Mouse (Mus musculus) forebrain, embryonic 10.5 days (tissue): ENCODE results near the gene Cdkn1b. TPM values are rescaled to one million over a fixed set of nuclear protein-coding genes. Genes with fewer than 3 reads are reported as not detected.

Source experiments
- DNase-seq: peaks from one replicate; pipeline ENCODE4 v3.0.0-alpha.2; 2017; ENCODE audit warnings: low spot score; ENCODE audit errors: extremely low spot score
- H3K27ac ChIP-seq: fragments of 300-500 bp; sonication (generic); 2 replicates; pipeline ENCODE4 v1.5.1; 2016; ENCODE audit warnings: mild to moderate bottlenecking
- H3K27me3 ChIP-seq: fragments of 300-500 bp; sonication (generic); 2 replicates; pipeline ENCODE4 v1.6.1; 2016; ENCODE audit warnings: mild to moderate bottlenecking; ENCODE audit not compliant: poor library complexity, severe bottlenecking
- H3K36me3 ChIP-seq: fragments of 300-500 bp; sonication (generic); replicated peaks from 2 replicates; pipeline ENCODE4 v1.6.1; 2016; ENCODE audit warnings: mild to moderate bottlenecking, moderate library complexity
- H3K4me1 ChIP-seq: fragments of 300-500 bp; sonication (generic); 2 replicates; pipeline ENCODE4 v1.6.1; 2016
- H3K4me3 ChIP-seq: fragments of 300-500 bp; sonication (generic); 2 replicates; pipeline ENCODE4 v1.5.1; 2016; ENCODE audit warnings: mild to moderate bottlenecking, moderate library complexity
- H3K9me3 ChIP-seq: fragments of 300-500 bp; sonication (generic); 2 replicates; pipeline ENCODE4 v1.6.1; 2016; ENCODE audit warnings: mild to moderate bottlenecking, moderate library complexity
- WGBS: fragments of 180-500 bp; shearing (Covaris S2); methylation state at CpG from one replicate; pipeline ENCODE4 v1.1.7; 2016; 5-methylcytosine and 5-hydroxymethylcytosine counted together
- polyA plus RNA-seq: library from polyadenylated mRNA; unstranded; fragments of >200 nt; fragmentation: Nextera tagmentation; extraction: Ambion mirVana; gene quantifications from 2 replicates; pipeline ENCODE4 v1.2.1, GENCODE M21; 2016

The Cdkn1b gene
- polyA plus RNA-seq, 1 experiment from 2014 or later = 19.0 TPM

DNA sequence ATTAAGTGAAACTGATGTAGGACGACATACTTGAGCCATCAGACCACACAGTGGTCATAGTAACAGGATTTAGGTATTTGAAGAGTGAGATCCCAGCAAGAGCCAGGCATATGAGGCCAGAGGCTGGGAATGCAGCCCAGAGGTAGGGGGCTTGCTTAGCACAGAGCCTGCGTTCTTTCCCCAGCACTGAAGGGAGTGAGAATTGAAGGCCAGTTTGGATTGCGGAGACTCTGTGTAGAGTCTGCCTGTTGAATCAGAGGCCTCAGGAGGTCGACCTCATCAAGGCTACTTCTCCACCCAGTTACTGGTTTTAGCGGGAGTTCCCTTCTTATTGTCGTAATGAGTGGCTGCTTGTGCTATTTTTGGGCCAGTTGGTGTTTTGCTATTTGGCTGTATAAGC, 25.9 kb downstream of the Cdkn1b start:
- Histone ChIP-seq H3K27ac (no peak overlapping the region), H3K36me3 (peaks cover 56% of the 10 kb centered on the region), H3K27me3 (no peaks in the 10 kb centered on the region), H3K9me3 (no peaks in the 10 kb centered on the region), H3K4me1 (no peaks in the 10 kb centered on the region; the same call in 1 of the 2 replicates), H3K4me3 (no peak overlapping the region)
- no peak for DNase-seq
- WGBS = 83% methylated on average over 6 of the region's 6 CpGs

DNA sequence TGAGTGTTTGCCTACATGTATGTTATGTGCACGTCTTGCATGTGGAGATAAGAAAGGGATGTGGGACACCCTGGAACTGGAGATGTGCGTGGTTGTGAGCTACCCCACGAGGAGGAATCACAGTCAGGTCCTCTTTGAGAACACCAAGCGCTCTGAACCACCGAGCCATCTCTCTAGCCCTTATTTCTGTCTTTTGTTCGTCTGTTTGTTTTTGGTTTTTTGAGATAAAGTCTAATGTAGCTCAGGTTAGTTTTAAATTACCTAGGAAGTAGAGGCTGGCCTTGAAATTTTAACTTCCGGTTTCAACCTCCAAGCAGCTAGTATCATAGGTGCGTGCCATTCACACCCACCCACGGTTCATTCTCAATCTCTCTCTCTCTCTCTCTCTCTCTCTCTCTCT, 26.7 kb downstream of the Cdkn1b start:
- WGBS = 93% methylated on average over 9 of the region's 9 CpGs
- Histone ChIP-seq H3K9me3 (no peaks in the 10 kb centered on the region), H3K36me3 (peaks cover 56% of the 10 kb centered on the region), H3K27ac (no peak overlapping the region), H3K4me1 (no peaks in the 10 kb centered on the region; the same call in 1 of the 2 replicates), H3K4me3 (no peak overlapping the region), H3K27me3 (no peaks in the 10 kb centered on the region)
- DNase-seq = no peak

DNA sequence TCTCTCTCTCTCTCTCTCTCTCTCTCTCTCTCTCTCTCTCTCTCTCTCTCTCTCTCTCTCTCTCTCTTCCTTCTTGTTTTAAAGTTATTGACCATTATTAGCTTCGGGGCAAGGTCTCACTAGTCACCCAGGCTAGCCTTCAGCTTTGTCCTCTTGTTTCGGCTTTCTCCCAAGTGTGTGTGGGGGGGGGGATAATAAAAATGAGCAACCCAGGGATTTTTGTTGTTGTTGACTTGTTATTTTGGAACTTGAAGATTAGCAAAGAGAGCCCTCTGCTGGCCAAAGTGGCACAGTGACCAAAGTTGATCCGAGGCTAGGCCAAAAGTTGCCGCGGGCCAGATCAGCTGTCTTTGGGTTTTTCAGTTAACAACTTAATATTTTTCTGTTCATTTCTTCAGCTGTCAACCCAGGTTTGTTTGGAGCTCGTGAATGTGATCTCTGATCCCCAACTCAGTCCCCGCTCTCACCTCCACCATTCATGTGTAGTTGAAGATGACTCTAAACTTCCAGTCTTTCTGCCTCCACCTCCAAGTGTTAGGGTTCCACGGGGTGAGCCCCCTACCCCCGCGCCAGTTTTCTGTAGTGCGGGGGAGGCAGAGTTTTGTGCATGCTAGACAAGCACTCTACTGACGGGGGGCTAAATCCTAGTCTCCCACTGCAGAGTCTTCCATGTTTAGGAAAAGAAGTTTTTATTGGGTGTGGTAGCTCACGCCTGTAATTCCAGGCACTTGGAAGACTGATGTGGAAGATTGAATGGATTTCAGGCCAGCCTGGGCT, 27.3 kb downstream of the Cdkn1b start:
- Histone ChIP-seq H3K9me3 (no peaks in the 10 kb centered on the region), H3K4me3 (no peak overlapping the region), H3K27ac (no peak overlapping the region), H3K4me1 (no peaks in the 10 kb centered on the region; the same call in 1 of the 2 replicates), H3K27me3 (no peaks in the 10 kb centered on the region), H3K36me3 (peaks cover 56% of the 10 kb centered on the region)
- 52% methylated on average over 13 of the region's 13 CpGs for WGBS
- peak; percentile 52 for DNase-seq

- Histone ChIP-seq H3K27ac (no peak overlapping the region), H3K27me3 (no peaks in the 10 kb centered on the region), H3K9me3 (no peaks in the 10 kb centered on the region), H3K4me3 (no peak overlapping the region), H3K4me1 (no peaks in the 10 kb centered on the region; the same call in 1 of the 2 replicates), H3K36me3 (peaks cover 59% of the 10 kb centered on the region)
- no peak for DNase-seq
- WGBS = 71% methylated on average over 11 of the region's 11 CpGs
Measured at GRCm38 (mm10) chr6:134948522-134949061, 28.4 kb downstream of the Cdkn1b start.

DNA sequence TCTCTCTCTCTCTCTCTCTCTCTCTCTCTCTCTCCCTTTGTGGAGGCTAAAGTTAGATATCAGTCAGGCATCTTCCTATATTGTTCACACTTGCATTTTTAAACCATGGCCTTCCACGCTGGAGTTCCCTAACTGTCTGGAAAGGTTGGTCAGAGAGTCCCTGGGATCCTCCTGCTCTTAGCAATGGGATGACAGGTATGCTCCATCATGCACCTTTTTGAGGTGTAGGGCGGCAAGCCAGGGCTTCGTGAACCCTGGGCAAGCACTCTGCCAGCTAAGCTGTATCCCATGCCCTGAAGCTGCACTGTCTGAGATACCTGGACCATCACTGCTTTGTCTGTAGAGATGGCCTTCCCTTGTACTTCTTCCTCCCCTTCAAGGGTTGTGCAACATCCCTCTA, 29.0 kb downstream of the Cdkn1b start:
- WGBS = 92% methylated on average over 3 of the region's 3 CpGs
- no peak for DNase-seq

GRCm38 (mm10) chr6:134951364-134951763, 31.2 kb downstream of the Cdkn1b start:
- Histone ChIP-seq H3K9me3 (no peaks in the 10 kb centered on the region), H3K4me3 (no peak overlapping the region), H3K4me1 (no peaks in the 10 kb centered on the region; the same call in 1 of the 2 replicates), H3K36me3 (peaks cover 49% of the 10 kb centered on the region), H3K27me3 (no peaks in the 10 kb centered on the region), H3K27ac (no peak overlapping the region)
- 78% methylated on average over 5 of the region's 5 CpGs for WGBS
- DNase-seq = no peak

More for the DNA sequence above, 29.0 kb downstream of the Cdkn1b start:
- Histone ChIP-seq H3K9me3 (no peaks in the 10 kb centered on the region), H3K27me3 (no peaks in the 10 kb centered on the region), H3K27ac (no peak overlapping the region), H3K36me3 (peaks cover 60% of the 10 kb centered on the region), H3K4me1 (no peaks in the 10 kb centered on the region; the same call in 1 of the 2 replicates), H3K4me3 (no peak overlapping the region)

- H3K4me3 ChIP-seq = no peak overlapping the region
- H3K27me3 ChIP-seq = no peaks in the 10 kb centered on the region
- H3K9me3 ChIP-seq = no peaks in the 10 kb centered on the region
- 84% methylated on average over 11 of the region's 11 CpGs for WGBS
- H3K4me1 ChIP-seq = no peaks in the 10 kb centered on the region
- DNase-seq = no peak
- H3K27ac ChIP-seq = no peak overlapping the region
- H3K36me3 ChIP-seq = peaks cover 49% of the 10 kb centered on the region
Measured at GRCm38 (mm10) chr6:134953976-134954375, 33.8 kb downstream of the Cdkn1b start.

DNA sequence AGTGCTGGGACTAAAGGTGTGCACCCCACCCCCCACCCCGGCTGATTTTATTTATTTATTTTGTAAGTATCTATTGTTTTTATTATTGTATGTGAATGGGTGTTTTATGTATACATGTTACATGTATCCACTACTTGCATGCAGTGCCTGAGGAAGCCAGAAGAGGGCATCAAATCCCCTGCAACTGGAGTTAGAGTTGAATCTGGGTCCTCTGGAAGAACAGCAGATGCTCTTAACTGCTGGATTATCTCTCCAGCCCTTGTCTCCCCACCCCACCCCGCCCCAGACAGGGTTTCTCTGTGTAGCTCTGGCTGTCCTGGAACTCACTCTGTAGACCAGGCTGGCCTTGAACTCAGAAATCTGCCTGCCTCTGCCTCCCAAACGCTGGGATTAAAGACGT, 36.2 kb downstream of the Cdkn1b start:
- H3K27ac ChIP-seq = no peak overlapping the region
- 91% methylated on average over 4 of the region's 4 CpGs for WGBS
- DNase-seq = no peak

GRCm38 (mm10) chr6:134961286-134961685, 41.1 kb downstream of the Cdkn1b start:
- 40% methylated on average over 5 of the region's 5 CpGs for WGBS
- peak overlapping the region; percentile 80 for H3K27ac ChIP-seq

More for the DNA sequence above, 36.2 kb downstream of the Cdkn1b start:
- Histone ChIP-seq H3K4me3 (no peak overlapping the region), H3K36me3 (peaks cover 36% of the 10 kb centered on the region), H3K4me1 (peaks cover 21% of the 10 kb centered on the region), H3K27me3 (no peaks in the 10 kb centered on the region), H3K9me3 (no peaks in the 10 kb centered on the region)

DNA sequence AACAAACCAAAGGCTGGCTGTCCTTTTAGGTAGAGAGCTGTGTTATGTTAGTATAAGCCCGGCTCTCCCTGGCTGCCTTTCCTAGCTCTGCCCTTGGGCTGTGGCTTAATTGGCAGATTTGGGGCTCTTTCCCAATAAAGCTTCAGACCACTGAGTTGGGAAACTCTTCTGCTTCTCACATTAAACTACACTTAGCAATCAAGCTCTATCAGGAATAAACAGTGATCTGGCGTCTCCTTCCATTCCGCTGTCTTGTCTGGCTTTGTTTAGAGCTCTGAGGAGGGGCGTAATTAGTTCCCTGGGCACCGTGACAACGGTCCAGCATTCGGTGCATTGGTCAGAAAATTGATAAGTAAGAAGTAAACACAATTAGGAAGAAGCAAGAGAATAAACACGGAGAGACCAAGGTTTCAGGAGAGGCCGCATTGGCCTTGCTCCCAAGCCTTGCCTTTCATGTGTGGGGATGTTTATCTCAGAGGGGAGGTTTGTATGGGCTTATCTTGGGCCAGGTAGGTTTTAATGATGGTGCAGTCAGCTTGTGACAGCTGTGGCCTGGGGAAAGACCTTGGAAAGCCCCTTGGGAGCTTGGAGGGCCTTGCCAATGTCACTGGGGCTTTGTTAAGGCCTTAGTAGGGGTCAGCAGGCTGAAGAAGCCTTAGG, 41.8 kb downstream of the Cdkn1b start:
- Histone ChIP-seq H3K4me1 (peaks cover 50% of the 10 kb centered on the region), H3K27me3 (no peaks in the 10 kb centered on the region), H3K4me3 (no peak overlapping the region), H3K27ac (peak overlapping the region; percentile 80), H3K9me3 (no peaks in the 10 kb centered on the region), H3K36me3 (0 out of 2 replicates have a peak, but pooled peaks cover 3% of the 10 kb centered on the region)
- no peak for DNase-seq
- WGBS = 54% methylated on average over 9 of the region's 9 CpGs

More at GRCm38 (mm10) chr6:134961286-134961685, 41.1 kb downstream of the Cdkn1b start:
- no peak for DNase-seq
- Histone ChIP-seq H3K36me3 (peaks cover 8% of the 10 kb centered on the region), H3K27me3 (no peaks in the 10 kb centered on the region), H3K4me3 (no peak overlapping the region), H3K4me1 (peaks cover 50% of the 10 kb centered on the region), H3K9me3 (no peaks in the 10 kb centered on the region)

DNA sequence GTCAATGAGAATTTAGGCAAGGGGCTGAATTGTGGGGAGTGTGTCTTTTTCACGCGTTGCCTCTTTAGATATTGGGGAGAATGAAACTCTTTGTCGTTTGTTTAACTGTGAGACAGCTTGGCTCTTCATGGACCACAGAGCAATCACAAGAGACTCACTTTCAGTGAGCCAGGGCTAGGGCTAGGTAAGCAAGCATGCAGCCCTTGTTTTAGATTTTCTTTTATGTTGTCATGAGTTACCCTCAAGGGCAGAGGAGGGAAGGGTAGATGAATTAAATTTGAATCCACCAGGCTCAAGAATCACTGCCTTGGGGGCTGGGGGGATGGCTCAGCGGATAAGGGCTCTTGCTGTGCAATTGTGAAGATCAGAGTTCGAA, 42.3 kb downstream of the Cdkn1b start:
- Histone ChIP-seq H3K4me3 (no peak overlapping the region), H3K9me3 (no peaks in the 10 kb centered on the region), H3K27me3 (no peaks in the 10 kb centered on the region), H3K27ac (peak overlapping the region; percentile 80), H3K4me1 (peaks cover 50% of the 10 kb centered on the region), H3K36me3 (0 out of 2 replicates have a peak, but pooled peaks cover 3% of the 10 kb centered on the region)
- DNase-seq = no peak
- 35% methylated on average over 5 of the region's 5 CpGs for WGBS

DNA sequence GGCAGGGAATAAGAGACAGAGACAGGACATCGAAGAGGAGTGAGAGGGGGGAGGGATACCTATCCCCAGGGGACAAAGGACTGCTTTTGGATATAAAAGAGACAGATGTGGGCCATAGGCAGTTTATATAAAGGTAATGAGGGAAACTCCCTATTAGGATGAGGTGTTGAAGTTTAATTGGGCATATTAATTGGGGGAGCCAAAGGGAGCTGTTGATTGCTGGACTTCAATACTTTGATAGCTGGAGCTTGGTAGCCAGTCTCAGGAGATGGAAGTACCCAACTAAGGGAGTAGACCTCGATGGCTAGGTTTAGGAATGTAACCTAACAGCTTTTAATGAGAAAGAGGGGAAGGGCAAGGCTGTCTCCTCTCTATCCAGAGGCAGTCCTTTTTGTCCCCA, 43.7 kb downstream of the Cdkn1b start:
- no peaks in the 10 kb centered on the region for H3K9me3 ChIP-seq
- H3K4me1 ChIP-seq = peaks cover 50% of the 10 kb centered on the region
- no peaks in the 10 kb centered on the region for H3K36me3 ChIP-seq
- no peak overlapping the region for H3K4me3 ChIP-seq
- H3K27me3 ChIP-seq = no peaks in the 10 kb centered on the region
- 76% methylated on average over 2 of the region's 2 CpGs for WGBS
- H3K27ac ChIP-seq = peak overlapping the region; percentile 80; the same call in 1 of the 2 replicates
- no peak for DNase-seq

DNA sequence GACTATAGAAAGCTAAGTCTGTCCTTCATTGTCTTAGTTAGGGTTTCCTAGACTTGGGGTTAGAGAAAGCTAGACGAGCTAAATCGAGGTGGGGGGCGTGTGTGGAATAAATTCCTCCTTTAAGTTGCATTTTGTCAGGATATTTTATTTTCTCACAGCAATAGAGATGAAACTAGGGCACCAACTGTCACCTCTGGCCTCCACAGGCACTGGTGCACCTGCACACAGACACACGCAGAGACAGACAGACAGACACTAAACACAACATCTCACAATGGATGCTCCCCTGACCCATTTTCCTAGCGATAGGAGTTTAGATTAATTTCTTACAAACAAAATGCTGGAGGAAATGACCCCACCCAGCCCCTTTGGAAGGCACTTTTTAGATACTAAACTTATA, 46.5 kb downstream of the Cdkn1b start:
- 85% methylated on average over 5 of the region's 5 CpGs for WGBS
- H3K4me1 ChIP-seq = peaks cover 27% of the 10 kb centered on the region
- no peak for DNase-seq
- no peaks in the 10 kb centered on the region for H3K36me3 ChIP-seq
- H3K9me3 ChIP-seq = 0 out of 2 replicates have a peak, but pooled peaks cover 3% of the 10 kb centered on the region
- H3K4me3 ChIP-seq = no peak overlapping the region
- H3K27ac ChIP-seq = no peak overlapping the region
- H3K27me3 ChIP-seq = no peaks in the 10 kb centered on the region
